Mouse (Mus musculus) WW6 (cell line): Measurements from ENCODE around the gene Axin1.
"Not testable (repeated sequence)": the region's sequence is repeated elsewhere in the genome, so short reads cannot be mapped to it uniquely, and the experiment has no call there.

Source experiments
- DNase-seq: peaks from one replicate; pipeline ENCODE4 v3.0.0-alpha.2; 2013; ENCODE audit warnings: low read depth, low spot score

Gene Axin1

DNA sequence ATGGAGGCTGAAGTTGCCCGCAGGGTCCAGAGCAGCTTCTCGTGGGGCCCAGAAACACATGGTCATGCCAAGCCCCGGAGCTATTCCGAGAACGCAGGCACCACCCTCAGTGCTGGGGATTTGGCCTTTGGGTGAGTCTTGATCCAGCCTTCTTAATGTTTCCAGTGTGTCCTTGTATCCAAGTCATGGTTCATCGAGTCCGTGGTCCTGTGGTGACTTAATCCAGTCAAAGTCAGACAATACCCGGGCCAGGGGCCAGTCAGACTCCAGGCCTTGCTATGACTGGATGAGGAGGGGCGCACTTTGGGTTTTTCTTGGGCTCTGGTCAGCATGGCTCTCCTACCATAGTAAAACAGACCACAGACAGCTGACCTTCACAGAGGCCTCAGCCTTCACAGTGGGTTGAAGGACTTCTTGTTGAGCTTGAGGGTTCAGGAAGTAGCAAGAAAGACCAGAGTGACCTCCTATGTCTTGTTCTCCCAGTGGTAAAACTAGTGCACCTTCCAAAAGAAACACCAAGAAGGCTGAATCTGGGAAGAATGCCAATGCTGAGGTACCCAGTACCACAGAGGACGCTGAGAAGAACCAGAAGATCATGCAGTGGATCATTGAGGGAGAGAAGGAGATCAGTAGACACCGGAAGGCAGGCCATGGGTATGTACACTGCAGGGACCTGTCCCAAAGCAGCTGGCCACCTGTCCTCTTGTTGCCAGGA lies 49.8 kb downstream of the Axin1 start:
- no peak for DNase-seq

DNA sequence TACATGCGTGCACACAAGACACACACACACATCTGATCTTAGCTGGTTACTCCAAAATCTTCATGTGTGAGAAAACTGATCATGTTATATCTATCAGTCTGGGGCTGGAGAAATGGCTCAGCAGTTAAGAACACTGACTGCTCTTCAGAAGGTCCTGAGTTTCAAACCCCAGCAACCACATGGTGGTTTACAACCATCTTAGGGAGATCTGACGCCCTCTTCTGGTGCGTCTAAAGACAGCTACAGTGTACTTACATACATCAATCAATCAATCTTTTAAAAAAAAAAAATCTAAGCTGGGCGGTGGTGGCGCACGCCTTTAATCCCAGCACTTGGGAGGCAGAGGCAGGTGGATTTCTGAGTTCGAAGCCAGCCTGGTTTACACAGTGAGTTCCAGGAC lies 53.0 kb downstream of the Axin1 start:
- not testable (repeated sequence) for DNase-seq

DNA sequence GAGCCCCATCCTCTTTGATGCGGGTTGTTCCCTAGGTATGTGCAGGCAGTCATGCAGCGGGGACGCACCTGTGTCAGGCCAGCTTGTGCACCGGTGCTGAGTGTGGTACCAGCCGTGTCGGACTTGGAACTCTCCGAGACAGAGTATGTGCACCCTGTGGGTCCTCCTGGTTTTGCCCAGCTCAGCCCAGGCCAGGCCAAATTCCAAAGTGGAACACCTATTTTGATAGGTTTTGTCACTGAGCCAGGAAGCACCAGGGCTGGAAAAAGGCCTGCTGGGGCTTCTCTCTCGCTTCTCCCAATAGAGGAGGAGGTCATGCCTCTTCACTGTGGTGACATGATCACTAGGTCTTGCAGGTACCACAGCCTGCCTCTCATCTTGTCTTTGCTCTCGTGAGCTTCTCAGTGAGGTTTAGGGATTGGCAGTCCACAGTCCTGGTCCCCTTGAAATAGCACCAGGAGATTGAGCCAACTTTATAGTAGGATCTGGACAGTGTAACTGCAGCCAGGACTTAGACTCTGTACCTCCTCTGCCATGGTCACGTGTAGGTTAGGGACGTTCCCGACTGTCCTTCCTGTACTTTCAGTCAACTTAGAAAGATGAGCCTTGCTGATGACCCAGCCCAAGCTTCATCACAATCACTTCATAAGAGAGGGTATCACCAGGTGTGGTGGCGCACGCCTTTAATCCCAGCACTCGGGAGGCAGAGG lies 54.1 kb downstream of the Axin1 start:
- DNase-seq, result no peak

DNA sequence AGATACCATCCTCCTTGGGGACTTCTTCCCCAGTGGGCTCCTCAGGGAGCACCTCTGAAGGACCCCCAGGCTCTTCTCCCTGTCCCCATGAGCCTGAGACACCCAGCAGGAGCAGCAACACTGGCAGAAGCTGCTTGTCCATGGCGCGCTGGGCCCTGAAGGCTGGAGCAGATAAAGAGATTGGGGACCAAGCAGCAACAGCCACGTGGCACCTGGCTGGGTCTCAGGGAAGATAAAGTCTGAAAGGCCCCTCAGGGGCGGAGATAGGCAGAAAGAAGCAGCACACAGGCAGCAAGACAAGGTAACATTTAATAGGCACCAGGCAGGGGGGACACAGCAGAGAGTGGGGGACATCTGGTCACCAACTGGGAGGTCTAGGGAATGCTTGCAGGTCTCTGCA lies 60.4 kb downstream of the Axin1 start, which contains the start of gene Pdia2:
Gene Pdia2 (minus strand): TSS at position 196 of the 400 bp plus-strand sequence.
- DNase-seq, result no peak

DNA sequence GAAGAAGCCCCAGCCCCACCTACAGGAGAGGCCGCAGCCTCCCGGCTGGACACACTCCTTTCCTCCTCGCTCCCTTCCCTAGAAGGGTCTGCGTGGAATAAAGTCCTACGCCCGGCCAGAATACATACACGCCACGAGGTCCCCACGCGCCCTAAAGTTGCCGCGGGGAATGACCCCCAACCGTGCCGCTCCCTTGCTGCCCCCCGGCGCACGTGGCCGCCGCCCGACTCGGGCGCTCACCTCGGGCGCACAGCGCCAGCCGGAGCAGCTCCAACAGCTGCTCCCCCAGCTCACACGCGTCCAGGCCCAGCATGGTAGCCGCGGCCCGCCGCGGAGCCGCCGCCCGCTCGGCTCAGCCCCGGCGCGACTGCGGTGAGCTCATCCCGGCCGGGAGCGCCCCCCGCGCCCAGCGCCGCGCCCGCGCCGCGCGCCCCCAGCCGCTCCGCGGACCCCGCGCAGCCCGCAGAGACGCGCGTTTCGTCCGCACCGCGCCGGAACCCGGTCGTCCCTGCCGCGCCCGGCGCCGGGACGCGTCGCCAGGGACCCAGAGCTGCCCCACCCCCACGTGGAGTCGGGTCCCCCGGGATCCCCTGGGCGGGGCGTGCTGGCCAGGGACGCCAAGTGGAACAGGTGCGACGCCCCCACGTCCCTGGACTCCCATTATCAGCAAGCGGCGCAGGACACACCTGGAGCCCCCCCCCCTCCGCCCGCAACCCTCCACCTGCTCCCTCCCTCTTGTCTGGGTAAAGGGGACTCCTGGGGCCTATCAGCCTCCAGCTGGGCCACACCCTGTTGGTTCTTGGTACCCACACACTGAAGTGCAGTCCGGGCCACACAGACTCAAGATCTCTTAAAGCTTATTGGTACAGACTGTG lies 62.6 kb downstream of the Axin1 start:
- no peak for DNase-seq

DNA sequence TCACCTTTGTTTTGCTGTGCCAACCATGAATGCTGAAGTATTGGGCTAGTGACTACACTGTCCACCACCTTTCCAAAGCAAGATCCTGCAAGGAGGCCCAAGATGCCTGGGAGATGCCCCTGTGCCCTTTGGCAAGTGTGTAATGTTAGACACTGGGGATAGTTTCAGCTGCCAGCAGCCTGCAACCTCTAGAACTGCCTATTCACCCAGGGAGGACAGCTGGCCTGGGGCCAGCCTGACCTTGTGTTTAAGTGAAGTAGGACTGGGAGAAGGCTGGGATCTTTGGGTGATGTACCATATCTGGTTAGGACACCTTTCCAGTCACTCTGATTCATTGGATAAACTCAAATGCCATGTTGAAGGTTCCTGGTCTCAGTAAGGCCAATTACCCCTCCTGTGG lies 63.5 kb downstream of the Axin1 start:
- no peak for DNase-seq

DNA sequence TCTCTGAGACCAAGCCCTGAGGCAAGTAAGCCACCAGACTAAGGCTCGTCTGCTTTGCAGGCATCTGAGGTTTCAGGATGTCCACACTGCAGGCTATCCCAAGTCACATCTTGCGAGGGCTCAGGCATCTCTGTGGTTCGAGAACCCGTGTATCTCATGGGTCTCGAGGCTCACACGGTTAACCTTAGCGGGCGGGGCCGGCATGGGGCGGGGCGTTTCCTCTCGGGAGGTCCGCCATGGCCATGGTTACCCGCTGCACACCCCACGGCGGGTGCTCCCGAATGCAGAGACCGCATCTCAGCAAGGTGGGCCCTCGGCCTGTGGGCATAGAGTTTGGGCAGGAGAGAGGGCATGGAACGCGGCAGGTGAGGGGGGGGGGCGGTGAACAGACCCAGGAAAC lies 64.2 kb downstream of the Axin1 start, which contains the start of gene Rgs11:
Gene Rgs11 (plus strand): TSS at position 215 of the 400 bp plus-strand sequence.
- DNase-seq, result no peak

DNA sequence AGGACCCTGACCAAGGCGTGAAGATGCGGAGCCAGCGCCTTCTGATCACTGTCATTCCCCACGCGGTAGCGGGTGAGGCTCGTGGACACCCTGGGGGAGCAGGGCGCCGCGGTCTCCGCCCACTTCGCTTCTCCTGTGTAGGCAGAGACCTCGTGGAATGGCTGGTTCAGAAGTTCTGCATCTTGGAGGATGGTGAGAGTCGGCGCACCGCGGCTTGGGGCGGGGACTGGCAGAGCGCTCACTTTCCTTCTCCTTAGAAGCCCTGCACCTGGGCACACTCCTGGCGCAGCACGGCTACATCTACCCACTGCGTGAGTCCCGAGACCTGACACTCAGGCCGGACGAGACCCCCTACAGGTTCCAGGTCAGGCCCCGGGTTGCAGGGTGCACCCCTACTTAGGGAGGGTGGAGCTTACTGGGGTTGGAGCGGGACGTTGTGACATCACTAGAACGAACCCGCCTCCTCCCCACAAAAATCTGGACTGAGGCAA lies 64.9 kb downstream of the Axin1 start:
- DNase-seq, result no peak

DNA sequence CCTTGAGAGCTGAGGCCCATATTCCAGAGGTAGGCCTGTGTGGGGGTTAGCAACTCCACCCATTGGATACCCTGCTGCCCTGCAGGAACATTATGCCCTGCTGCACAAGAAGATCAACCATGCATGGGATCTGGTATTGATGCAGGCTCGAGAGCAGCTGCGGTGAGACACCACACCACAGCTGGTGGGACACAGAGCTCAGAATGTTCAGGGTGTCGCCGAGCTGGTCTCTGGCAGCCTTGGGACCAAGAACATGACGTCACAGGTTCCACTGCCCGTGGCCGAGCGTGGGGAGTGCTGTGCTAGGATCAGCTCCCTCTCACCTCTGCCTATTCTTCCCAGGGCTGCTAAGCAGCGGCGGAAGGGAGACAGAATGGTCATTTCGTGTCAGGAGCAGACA lies 66.3 kb downstream of the Axin1 start:
- no peak for DNase-seq

DNA sequence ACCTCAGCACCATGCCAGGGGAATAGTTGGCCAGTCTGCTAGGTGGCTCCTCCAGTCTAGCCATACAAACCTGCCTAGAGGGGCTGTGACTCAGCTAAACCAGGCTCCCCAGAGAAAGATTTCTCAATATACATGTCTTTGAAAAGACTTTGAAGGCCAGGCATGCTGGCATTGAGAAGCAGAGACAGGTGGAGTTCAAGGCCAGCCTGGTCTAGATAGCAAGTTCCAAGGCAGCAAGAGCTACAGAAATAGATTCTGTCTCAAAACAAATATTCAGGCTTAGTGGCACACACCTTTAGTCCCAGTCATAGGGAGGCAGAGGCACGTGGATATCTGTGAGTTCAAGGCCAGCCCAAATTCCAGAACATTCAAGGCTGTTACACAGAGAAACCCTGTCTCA lies 67.9 kb downstream of the Axin1 start:
- no peak for DNase-seq

DNA sequence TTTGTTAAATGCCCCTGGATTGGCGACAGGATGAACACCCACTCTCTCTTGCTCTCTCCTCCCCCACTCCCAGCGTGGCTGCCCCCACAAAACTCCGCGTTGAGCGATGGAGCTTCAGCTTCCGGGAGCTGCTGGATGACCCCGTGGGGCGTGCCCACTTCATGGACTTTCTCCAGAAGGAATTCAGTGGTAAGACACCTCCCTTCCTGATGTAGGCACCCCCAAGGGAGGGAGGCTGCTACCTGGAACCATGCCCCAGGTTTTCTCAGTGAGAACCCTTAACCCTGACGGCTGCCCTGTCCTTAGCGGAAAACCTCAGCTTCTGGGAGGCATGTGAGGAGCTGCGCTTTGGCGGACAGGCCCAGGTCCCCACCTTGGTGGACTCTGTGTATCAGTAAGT lies 69.2 kb downstream of the Axin1 start, which contains the start of gene Arhgdig:
Gene Arhgdig (minus strand): TSS at position 101 of the 400 bp plus-strand sequence.
- DNase-seq, result no peak

DNA sequence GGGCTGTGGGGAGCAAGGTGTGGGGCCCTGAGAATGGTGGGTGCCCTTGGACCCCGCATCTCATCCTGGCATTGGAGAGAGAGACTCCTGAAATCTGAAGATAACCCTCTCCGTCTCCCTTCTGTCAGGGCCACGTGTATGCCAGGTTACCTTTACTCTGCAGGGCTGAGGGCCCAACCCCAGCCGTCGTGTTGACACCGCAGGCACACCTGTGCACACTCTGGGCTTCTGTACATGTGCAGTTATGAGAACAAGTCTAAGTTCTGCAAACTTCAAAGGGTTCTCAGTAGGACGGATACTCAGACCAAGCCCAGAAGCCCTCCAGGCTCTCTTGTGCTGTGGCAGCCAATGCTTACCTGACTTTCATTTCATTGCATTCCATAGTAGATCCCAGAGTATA lies 73.8 kb downstream of the Axin1 start:
- no peak for DNase-seq

DNA sequence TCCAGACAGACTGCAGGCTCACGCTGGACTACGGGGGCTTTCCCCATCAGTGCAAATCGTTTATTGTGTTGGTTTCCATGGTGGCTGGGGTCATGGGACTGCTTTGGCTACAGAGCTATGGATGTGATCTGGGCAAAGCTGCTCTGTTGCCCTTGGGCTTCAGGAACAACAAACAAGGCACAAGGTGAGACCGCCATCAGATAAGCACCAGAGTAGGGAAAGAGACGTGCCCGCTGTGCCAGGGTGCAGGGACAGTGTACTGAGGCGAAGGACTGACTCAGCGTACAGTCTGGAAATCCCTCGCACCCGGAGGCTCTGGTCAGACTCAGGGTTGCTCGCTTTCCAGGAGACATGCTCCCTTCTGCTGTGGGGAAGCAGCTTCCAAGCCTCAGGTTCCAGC lies 74.2 kb downstream of the Axin1 start:
- no peak for DNase-seq

DNA sequence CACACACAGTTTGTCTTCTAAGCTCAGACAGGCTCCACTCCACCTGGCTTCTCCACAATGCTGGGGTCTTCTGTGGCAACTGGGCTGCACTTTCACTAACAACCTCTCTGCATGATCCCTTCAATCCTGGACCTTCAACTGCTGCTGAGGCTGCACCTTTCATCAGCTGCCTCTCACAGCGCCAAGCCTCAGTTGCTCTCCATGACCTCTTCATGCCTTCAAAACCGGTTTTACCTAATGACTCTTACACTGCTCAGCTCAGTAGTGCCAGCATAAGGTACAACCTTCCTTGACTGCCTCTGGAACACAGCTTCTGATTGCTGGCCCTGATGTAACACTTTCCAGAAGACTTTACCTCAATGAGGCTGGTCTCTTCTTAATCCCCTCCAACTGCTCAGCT lies 83.0 kb downstream of the Axin1 start:
- no peak for DNase-seq

DNA sequence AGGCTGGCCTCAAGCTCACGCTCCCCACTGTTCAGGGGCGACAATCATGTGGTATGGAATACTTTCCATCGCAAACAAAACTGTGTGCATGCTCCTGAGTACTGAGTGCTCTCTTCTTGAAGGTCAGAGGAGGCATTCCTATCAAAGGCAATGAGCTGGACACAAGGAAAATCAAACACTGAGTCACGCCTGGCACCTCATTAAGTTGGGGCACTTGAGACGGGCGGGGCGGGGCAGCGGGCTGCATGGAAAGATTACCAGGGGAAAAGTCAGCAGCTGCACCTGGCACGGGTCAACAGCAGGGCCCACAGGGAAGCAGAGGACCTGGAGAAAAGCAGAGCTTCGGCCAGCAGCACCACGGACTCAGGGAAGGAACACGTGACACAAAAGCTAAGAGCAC lies 86.7 kb downstream of the Axin1 start:
- DNase-seq, result no peak

DNA sequence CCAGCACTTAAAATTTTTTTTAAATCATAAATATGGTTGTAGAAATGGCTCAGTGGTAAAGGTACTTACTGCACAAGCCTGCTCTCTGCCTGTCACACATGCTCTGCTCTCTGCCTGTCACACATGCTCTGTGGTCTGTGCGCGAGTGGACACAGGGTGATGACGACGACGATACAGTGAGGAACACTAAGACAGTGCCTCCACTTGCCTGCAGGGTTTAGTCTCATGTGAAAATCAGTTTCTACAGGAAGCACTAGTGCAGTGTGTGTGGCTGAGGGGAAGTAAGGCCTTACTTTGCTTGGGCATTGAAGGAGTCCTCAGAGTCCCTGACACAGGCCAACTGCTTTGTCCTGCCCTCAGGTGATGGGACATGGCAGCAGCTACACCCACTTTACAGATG lies 91.3 kb downstream of the Axin1 start:
- no peak for DNase-seq

DNA sequence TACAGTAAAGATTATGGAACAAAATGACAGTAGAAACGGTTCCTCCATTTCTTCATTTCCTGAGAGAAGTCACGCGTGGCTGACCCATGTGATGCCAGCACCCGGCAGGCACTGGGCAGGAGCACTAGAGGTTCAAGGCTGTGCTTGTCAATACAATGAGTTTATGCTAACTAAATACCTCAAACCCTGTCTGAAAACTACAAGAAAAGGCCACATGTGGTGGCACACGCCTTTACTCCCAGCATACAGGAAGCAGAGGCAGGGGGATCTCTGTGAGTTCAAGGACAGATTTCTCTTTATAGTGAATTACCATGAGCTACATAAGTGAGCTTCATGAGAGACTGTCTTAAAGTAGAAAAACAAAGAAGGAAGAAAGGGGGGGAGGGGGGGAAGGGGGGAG lies 92.7 kb downstream of the Axin1 start:
- DNase-seq, result no peak

DNA sequence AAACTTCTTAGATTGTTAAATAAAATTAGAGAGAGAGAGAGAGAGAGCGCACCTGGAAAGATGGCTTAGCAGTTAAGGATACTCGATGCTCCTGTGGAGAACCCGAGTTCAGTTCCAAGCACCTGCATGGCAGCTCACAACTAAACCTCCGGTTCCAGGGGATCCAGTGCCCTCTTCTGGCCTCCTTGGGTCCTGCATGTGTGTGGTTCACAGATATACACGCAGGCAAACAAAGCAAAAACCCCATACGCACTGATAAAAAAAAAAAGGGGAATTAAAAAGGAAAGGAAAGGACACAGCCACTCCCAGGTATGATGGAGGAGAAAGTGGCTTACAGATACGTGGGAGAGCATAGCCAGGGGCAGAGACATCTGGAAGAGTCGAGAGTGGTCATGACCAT lies 94.4 kb downstream of the Axin1 start:
- no peak for DNase-seq

DNA sequence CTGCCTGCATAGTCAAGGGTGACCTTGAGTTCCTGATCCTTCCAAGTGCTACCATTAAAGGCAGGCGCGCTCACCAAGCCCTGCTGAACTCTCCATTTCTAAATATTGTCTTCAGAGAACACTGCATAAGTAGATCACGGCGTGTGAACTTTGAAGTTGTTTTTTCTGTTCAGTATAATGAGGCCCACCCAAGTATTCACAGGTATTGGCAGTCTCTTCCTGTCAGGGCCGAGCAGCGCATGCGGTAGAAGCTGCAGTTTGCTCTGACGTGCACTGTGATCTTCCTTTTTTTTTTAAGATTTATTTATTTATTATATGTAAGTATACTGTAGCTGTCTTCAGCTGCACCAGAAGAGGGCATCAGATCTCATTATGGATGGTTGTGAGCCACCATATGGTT lies 95.9 kb downstream of the Axin1 start:
- DNase-seq, result no peak

DNA sequence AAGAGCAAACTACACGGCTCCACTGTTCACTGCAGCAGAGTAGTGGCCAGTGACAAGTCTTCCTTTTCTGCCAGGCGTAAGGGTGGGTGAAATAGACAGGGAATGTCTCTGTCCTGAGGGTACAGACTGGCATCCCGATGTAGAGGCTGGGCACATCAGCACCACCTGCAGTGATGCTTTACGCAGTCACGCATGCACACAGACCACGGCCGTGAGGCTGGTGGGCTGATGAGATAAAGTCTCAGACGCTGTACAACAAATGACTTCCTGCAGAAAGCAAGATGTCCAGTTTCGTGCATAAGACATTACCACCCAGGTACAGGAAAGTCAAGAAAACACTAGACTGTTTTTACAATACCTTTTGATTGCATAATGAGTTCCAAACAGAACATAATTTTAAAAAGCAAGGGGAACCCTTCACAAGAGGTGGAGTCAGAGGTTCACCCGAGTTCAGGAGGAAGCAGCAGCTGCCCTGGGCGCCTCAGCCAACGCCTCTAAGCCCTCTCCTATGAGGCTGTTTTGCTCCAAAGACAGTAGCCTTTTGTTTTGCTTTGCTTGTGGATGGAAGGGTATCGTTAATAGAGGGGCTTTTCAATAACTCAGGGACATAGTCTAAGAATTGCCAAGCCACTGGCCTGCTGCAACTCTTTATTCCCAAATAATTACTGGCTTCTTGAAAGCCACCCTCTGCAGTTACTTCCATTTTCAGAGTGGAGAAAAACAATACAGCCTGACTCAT lies 96.8 kb downstream of the Axin1 start:
- DNase-seq, result no peak

DNA sequence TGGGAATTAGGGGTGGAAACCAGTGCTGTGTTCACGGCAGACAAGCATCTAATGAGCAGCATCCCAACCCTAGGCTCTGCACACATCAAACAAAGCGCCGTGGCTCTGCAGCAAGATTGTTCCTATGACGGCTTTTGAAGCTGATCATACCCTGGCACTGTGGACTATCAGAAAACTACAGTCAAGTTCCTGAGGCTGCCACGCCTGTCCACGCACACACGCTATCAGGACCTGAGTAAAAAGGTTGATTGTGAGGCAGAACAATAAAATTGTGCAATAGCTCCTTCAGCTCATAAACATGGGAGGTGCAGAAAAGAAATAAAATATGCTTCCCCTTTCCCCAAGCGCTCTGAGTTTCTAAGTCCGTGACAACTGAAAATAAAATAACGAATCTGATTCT lies 99.2 kb downstream of the Axin1 start:
- DNase-seq, result no peak
